Mouse (Mus musculus): ENCODE data around the gene Dhx16. TPM values are rescaled to one million over a fixed set of nuclear protein-coding genes. Genes with fewer than 3 reads are reported as not detected.

Gene Dhx16
- total RNA-seq, 1 experiment from 2014 or later = 40.2 TPM

GRCm38 (mm10) chr17:35859835-35860234 is 19.8 kb upstream of the Dhx16 start:
- DNase-seq = no peak

GRCm38 (mm10) chr17:35860831-35861197 is 18.8 kb upstream of the Dhx16 start:
- DNase-seq = no peak

- DNase-seq = peak; percentile 93
Measured at GRCm38 (mm10) chr17:35861198-35861857, 18.3 kb upstream of the Dhx16 start, which contains the start of gene Nrm. Gene Nrm, plus strand, starts transcription at chr17:35861318.

- DNase-seq = no peak
Measured at GRCm38 (mm10) chr17:35864832-35865353, 14.7 kb upstream of the Dhx16 start.

- DNase-seq = peak; percentile 82
Measured at GRCm38 (mm10) chr17:35865481-35866280, 13.9 kb upstream of the Dhx16 start, which contains the start of gene Ppp1r18. Gene Ppp1r18, plus strand, starts transcription at chr17:35865593.

GRCm38 (mm10) chr17:35866281-35866831 is 13.3 kb upstream of the Dhx16 start:
- DNase-seq = peak; percentile 78

- peak; percentile 62 for DNase-seq
Measured at GRCm38 (mm10) chr17:35866911-35867890, 12.4 kb upstream of the Dhx16 start.

- peak; percentile 58 for DNase-seq
Measured at GRCm38 (mm10) chr17:35868165-35868820, 11.3 kb upstream of the Dhx16 start.

GRCm38 (mm10) chr17:35868961-35869345 is 10.7 kb upstream of the Dhx16 start:
- no peak for DNase-seq

- DNase-seq = peak; percentile 67
Measured at GRCm38 (mm10) chr17:35869346-35870067, 10.1 kb upstream of the Dhx16 start.

GRCm38 (mm10) chr17:35870151-35870883 is 9.3 kb upstream of the Dhx16 start:
- DNase-seq = peak; percentile 77

GRCm38 (mm10) chr17:35870884-35871696 is 8.5 kb upstream of the Dhx16 start:
- peak; percentile 70 for DNase-seq

GRCm38 (mm10) chr17:35873774-35874519 is 5.7 kb upstream of the Dhx16 start:
- peak; percentile 95 for DNase-seq

- DNase-seq = no peak
Measured at GRCm38 (mm10) chr17:35874721-35875120, 4.9 kb upstream of the Dhx16 start.

GRCm38 (mm10) chr17:35882924-35883323 is 3.3 kb downstream of the Dhx16 start:
- DNase-seq = no peak

GRCm38 (mm10) chr17:35883777-35884176 is 4.2 kb downstream of the Dhx16 start:
- DNase-seq = no peak

- no peak for DNase-seq
Measured at GRCm38 (mm10) chr17:35887725-35888124, 8.1 kb downstream of the Dhx16 start.
